In genomic region chr7:125490947-125491735, GRCm38 (mm10) we compare ENCODE assay signal across 8 mouse cellular contexts. TPM values are rescaled to one million over a fixed set of nuclear protein-coding genes. Genes with fewer than 3 reads are reported as not detected.
DNase-seq lines count a peak whose midpoint lies in the region; ATAC-seq lines count a peak whose summit lies in the region.

Gene Nsmce1, minus strand, starts transcription at chr7:125491596.

- intact Hi-C loops in gastrocnemius, postnatal 14 days (cut with DNase I; ENCODE audit: low total_unique reads), result no loop called here
- intact Hi-C loops in left cerebral cortex, postnatal 10 days (cut with DNase I), result loop anchor here (5.0 kb wide), 1 partner anchor 61 kb away; the partner anchor contains the start of gene Il4ra

- DNase-seq in adrenal gland, adult (ENCODE audit: inconsistent age in 2 of 2, low spot score in 1 of 2), result peak; percentile 96 to 98
- DNase-seq in embryo, embryonic 10.5 days (ENCODE audit: low spot score), result peak; percentile 98
- peak; percentile 95 for DNase-seq in gastrocnemius, postnatal 14 days
- peak; percentile 96 to 97 for DNase-seq in left cerebral cortex, postnatal 10 days (ENCODE audit: extremely low spot score in 1 of 2, low spot score in 2 of 2)
- peak; percentile 95 for DNase-seq in right cerebral cortex, postnatal 25 days
- DNase-seq in urinary bladder, postnatal 4 days (ENCODE audit: low spot score in 2 of 2), result peak; percentile 90 to 93

- ATAC-seq in inflammation-experienced regulatory T-cells, adult 6 months, result peak; percentile 79
- ATAC-seq in megakaryocyte-erythroid progenitor cell, adult 5-6 weeks (replicated peaks; ENCODE audit: low FRiP score, low TSS enrichment, poor library complexity, severe bottlenecking), result peak; percentile 99

RNA-seq across cellular contexts. Expression of gene Nsmce1, which starts in this region (rescaled TPM):
- total RNA-seq in gastrocnemius, postnatal 14 days (2021), result 10 to 100 TPM; 12.2 to 13.4 TPM
- 100 to 1,000 TPM in 1 of 3 experiments, 10 to 100 TPM in 2; 87.0 to 103 (median 99.4) TPM for polyA plus RNA-seq in inflammation-experienced regulatory T-cells, adult 6 months (2017; shearing (Covaris generic))
- total RNA-seq in left cerebral cortex, postnatal 10 days (2021), result 10 to 100 TPM; 21.4 to 23.3 TPM
- total RNA-seq in megakaryocyte-erythroid progenitor cell, adult 5-6 weeks (2014; fragmentation: Nextera tagmentation), result 49.9 and 55.4 TPM in 2 replicates
- 58.3 and 68.4 TPM in 2 replicates for total RNA-seq in megakaryocyte-erythroid progenitor cell, adult 5-6 weeks (2017)

Comparison
In these comparisons a context has a peak if more than half of its experiments do, and no peak if none do; other contexts are left out.
1. Peak in every context shown above with its lines: DNase-seq and ATAC-seq.